ENCODE assay signal across 18 mouse cellular contexts in the genomic region with DNA sequence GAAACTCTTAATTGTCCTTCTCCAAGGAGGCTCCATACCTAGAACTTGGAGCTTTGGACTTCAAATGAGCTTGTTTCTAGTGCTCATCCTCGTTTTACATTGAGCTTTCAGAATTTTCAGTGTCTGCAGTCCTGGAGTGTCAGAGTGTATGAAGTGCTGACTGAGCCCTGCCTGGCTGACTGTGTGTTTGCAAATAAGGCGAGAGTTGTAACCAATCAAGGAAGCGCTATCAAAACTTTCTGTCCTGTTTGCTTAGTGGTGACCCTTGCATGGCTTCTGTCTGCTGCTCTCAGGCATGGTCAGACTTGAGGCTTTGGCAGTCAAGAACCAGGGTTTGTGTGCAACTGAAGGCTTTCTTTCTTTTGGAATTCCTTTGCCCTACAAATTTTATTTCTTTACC. TPM values are rescaled to one million over a fixed set of nuclear protein-coding genes. Genes with fewer than 3 reads are reported as not detected.
"Had no signal": no experiment of that assay in that cellular context is flagged by ENCODE, and none has a peak within 500 bp of the region (broad histone marks: within the 10 kb centered on the region; RNA-seq: fewer than 3 reads in every experiment).

No protein-coding gene starts in this region.

- H3K4me2 ChIP-seq: hindbrain, embryonic 15.5 days; limb, embryonic 13.5 days; liver, embryonic 13.5 days; midbrain, embryonic 13.5 days; neural tube, embryonic 13.5 days had no signal

- ATAC-seq: intestine, postnatal 0 days; midbrain, embryonic 13.5 days; midbrain, embryonic 16.5 days had no signal

- H3K36me3 ChIP-seq: hindbrain, embryonic 15.5 days; limb, embryonic 10.5 days; limb, embryonic 13.5 days; liver, embryonic 13.5 days; midbrain, embryonic 10.5 days; midbrain, embryonic 13.5 days; neural tube, embryonic 13.5 days had no signal

- H3K27me3 ChIP-seq: hindbrain, embryonic 15.5 days; limb, embryonic 13.5 days; liver, embryonic 13.5 days; megakaryocyte, embryonic 14.5 days; midbrain, embryonic 13.5 days; neural tube, embryonic 13.5 days had no signal

- H3K27ac ChIP-seq: hindbrain, embryonic 15.5 days; kidney, postnatal 0 days; limb, embryonic 10.5 days; limb, embryonic 13.5 days; liver, embryonic 13.5 days; midbrain, embryonic 10.5 days; midbrain, embryonic 13.5 days; neural tube, embryonic 13.5 days; stomach, postnatal 0 days had no signal

- H3K4me1 ChIP-seq: hindbrain, embryonic 15.5 days; limb, embryonic 10.5 days; limb, embryonic 13.5 days; midbrain, embryonic 10.5 days; midbrain, embryonic 13.5 days; neural tube, embryonic 13.5 days had no signal

- H3K9ac ChIP-seq: hindbrain, embryonic 15.5 days; limb, embryonic 13.5 days; liver, embryonic 13.5 days; midbrain, embryonic 13.5 days; neural tube, embryonic 13.5 days had no signal

- DNase-seq: kidney, adult 2 months; kidney, postnatal 36 days; liver, embryonic 13.5 days; thymus, adult 18-20 months; thymus, postnatal 4 days had no signal

- H3K9me3 ChIP-seq: hindbrain, embryonic 15.5 days; limb, embryonic 10.5 days; limb, embryonic 13.5 days; liver, embryonic 13.5 days; midbrain, embryonic 10.5 days; midbrain, embryonic 13.5 days; neural tube, embryonic 13.5 days had no signal

- H3K4me3 ChIP-seq: hindbrain, embryonic 15.5 days; limb, embryonic 10.5 days; limb, embryonic 13.5 days; liver, embryonic 13.5 days; megakaryocyte, embryonic 14.5 days; midbrain, embryonic 10.5 days; midbrain, embryonic 13.5 days; myocyte; neural tube, embryonic 13.5 days had no signal

RNA-seq across cellular contexts. Expression of a gene that starts 31.2 kb away (rescaled TPM):
- polyA plus RNA-seq: liver, adult 2 months had no signal
